Mouse (Mus musculus) hindbrain, embryonic 14.5 days (tissue): Measurements from ENCODE around the gene Pgf. TPM values are rescaled to one million over a fixed set of nuclear protein-coding genes. Genes with fewer than 3 reads are reported as not detected.
"Not testable (repeated sequence)": the region's sequence is repeated elsewhere in the genome, so short reads cannot be mapped to it uniquely, and the experiment has no call there.

Source experiments
- ATAC-seq: fragments of 200-750 bp; cut with Nextera tagmentation; 2 replicates; pipeline ENCODE4 v1.8.0; 2017; ENCODE audit warnings: moderate number of reproducible peaks, mild to moderate bottlenecking, moderate TSS enrichment, moderate library complexity; ENCODE audit not compliant: low FRiP score
- DNase-seq: peaks from one replicate; pipeline ENCODE4 v3.0.0-alpha.2; 2015; ENCODE audit warnings: low spot score
- H3K27ac ChIP-seq: fragments of 300-500 bp; sonication (generic); 2 replicates; pipeline ENCODE4 v1.5.1; 2014; ENCODE audit warnings: mild to moderate bottlenecking, moderate library complexity
- H3K27me3 ChIP-seq: fragments of 300-500 bp; sonication (generic); 2 replicates; pipeline ENCODE4 v1.6.1; 2014; ENCODE audit warnings: mild to moderate bottlenecking, low read length, mixed read lengths; ENCODE audit not compliant: control insufficient read depth, insufficient read depth
- H3K36me3 ChIP-seq: fragments of 300-500 bp; sonication (generic); replicated peaks from 2 replicates; pipeline ENCODE4 v1.6.1; 2014; ENCODE audit not compliant: control insufficient read depth, insufficient read depth
- H3K4me1 ChIP-seq: fragments of 300-500 bp; sonication (generic); replicated peaks from 2 replicates; pipeline ENCODE4 v1.6.1; 2014; ENCODE audit warnings: antibody characterized with exemption, low read length, mixed read lengths; ENCODE audit not compliant: control insufficient read depth, insufficient read depth
- H3K4me2 ChIP-seq: fragments of 300-500 bp; sonication (generic); replicated peaks from 2 replicates; pipeline ENCODE4 v1.6.1; 2014; ENCODE audit warnings: mild to moderate bottlenecking, moderate library complexity
- H3K4me3 ChIP-seq: fragments of 300-500 bp; sonication (generic); replicated peaks from 2 replicates; pipeline ENCODE4 v1.5.1; 2014; ENCODE audit warnings: mild to moderate bottlenecking, low read length
- H3K9ac ChIP-seq: fragments of 300-500 bp; sonication (generic); 2 replicates; pipeline ENCODE4 v1.6.1; 2014
- H3K9me3 ChIP-seq: fragments of 300-500 bp; sonication (generic); 2 replicates; pipeline ENCODE4 v1.6.1; 2016; ENCODE audit warnings: low read length; ENCODE audit not compliant: control insufficient read depth
- WGBS: fragments of 180-500 bp; shearing (Covaris S2); extraction: QIAGEN DNeasy Blood & Tissue Kit; methylation state at CpG from one replicate; pipeline ENCODE4 v1.1.7; 2014; 5-methylcytosine and 5-hydroxymethylcytosine counted together
- polyA plus RNA-seq: library from polyadenylated mRNA; unstranded; fragments of >200 nt; fragmentation: Nextera tagmentation; extraction: Ambion mirVana; gene quantifications from 2 replicates; pipeline ENCODE4 v1.2.1, GENCODE M21; 2014

The Pgf gene
- polyA plus RNA-seq, 1 experiment from 2014 or later: 8.3 TPM

GRCm38 (mm10) chr12:85153011-85153410 is 24.6 kb downstream of the Pgf start:
- Histone ChIP-seq H3K36me3 (peaks cover under 1% of the 10 kb centered on the region; the same call in 1 of the 2 replicates), H3K4me1 (peaks cover 14% of the 10 kb centered on the region), H3K27ac (no peak overlapping the region), H3K4me3 (no peak overlapping the region), H3K27me3 (no peaks in the 10 kb centered on the region), H3K9me3 (no peaks in the 10 kb centered on the region), H3K9ac (no peak overlapping the region), H3K4me2 (no peak overlapping the region)
- 86% methylated on average over 3 of the region's 3 CpGs for WGBS
- DNase-seq: no peak
- no peak for ATAC-seq

GRCm38 (mm10) chr12:85151002-85151774 is 26.4 kb downstream of the Pgf start, which contains the start of gene Rps6kl1:
Gene Rps6kl1 (minus strand): TSS chr12:85151264.
- Histone ChIP-seq H3K36me3 (peaks cover 15% of the 10 kb centered on the region), H3K27me3 (no peaks in the 10 kb centered on the region), H3K27ac (peak within 1 kb of the TSS; percentile 27; the same call in 1 of the 2 replicates), H3K4me1 (peaks cover 14% of the 10 kb centered on the region), H3K4me3 (peak within 1 kb of the TSS; percentile 46), H3K9ac (peak within 1 kb of the TSS; percentile 78), H3K9me3 (no peaks in the 10 kb centered on the region), H3K4me2 (peak within 1 kb of the TSS; percentile 73)
- ATAC-seq (peak; percentile 97), DNase-seq (peak; percentile 80)
- WGBS: 16% methylated on average over 27 of the region's 28 CpGs

DNA sequence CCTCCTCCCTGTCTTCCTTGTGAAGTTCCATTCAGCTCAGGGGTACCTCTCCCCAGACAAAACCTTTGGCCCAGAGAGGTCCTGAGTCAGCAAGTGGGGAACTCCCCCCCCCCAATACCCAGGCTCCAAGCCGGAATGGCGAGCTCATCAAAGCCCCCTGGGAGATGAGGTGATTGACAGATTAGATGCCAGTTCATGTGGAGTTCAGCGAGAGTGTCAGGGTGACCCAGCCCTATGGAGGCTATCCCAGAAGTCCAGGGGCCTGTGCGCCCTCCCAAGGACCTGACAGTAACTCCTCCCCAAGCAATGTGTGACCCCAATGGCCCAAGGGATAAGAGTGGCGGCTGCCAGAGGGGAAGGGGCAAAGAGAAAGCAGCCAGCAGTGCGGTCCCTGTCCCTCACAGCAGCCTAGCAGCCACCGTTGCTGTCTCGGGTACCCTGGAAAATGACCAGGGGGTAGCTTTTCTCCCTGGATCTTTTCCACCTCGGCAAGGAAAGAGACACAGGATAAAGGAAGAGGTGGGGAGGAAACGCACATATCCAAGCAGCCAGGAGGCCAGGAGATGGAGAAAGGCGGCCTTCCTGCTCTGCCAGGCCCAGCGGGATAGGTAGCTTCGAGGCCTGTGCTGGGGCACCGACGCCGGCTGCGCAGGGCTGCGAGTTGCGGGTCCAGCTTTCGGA is 27.1 kb downstream of the Pgf start:
- peak overlapping the region; percentile 73 for H3K4me2 ChIP-seq
- 3% methylated on average over 20 of the region's 20 CpGs for WGBS
- H3K36me3 ChIP-seq: peaks cover 15% of the 10 kb centered on the region
- no peaks in the 10 kb centered on the region for H3K9me3 ChIP-seq
- no peaks in the 10 kb centered on the region for H3K27me3 ChIP-seq
- no peak for ATAC-seq
- peak overlapping the region; percentile 27; the same call in 1 of the 2 replicates for H3K27ac ChIP-seq
- DNase-seq: no peak
- peak overlapping the region; percentile 46 for H3K4me3 ChIP-seq
- peaks cover 14% of the 10 kb centered on the region for H3K4me1 ChIP-seq
- H3K9ac ChIP-seq: peak overlapping the region; percentile 78

- no peaks in the 10 kb centered on the region for H3K27me3 ChIP-seq
- DNase-seq (no peak), ATAC-seq (no peak)
- H3K4me1 ChIP-seq: peaks cover 14% of the 10 kb centered on the region
- H3K9me3 ChIP-seq: no peaks in the 10 kb centered on the region
- no peak overlapping the region for H3K4me2 ChIP-seq
- H3K27ac ChIP-seq: no peak overlapping the region
- no peak overlapping the region for H3K9ac ChIP-seq
- H3K4me3 ChIP-seq: no peak overlapping the region
- 87% methylated on average over 9 of the region's 9 CpGs for WGBS
- peaks cover 15% of the 10 kb centered on the region for H3K36me3 ChIP-seq
These were observed 30.7 kb downstream of the Pgf start for GRCm38 (mm10) chr12:85146881-85147280.

GRCm38 (mm10) chr12:85146355-85146754 is 31.2 kb downstream of the Pgf start:
- Histone ChIP-seq H3K4me1 (peaks cover 14% of the 10 kb centered on the region), H3K9ac (no peak overlapping the region), H3K4me2 (no peak overlapping the region), H3K27ac (no peak overlapping the region), H3K9me3 (no peaks in the 10 kb centered on the region), H3K4me3 (no peak overlapping the region), H3K27me3 (no peaks in the 10 kb centered on the region), H3K36me3 (peaks cover 15% of the 10 kb centered on the region)
- 39% methylated on average over 9 of the region's 11 CpGs for WGBS
- no peak for DNase-seq
- ATAC-seq: no peak

GRCm38 (mm10) chr12:85145630-85146029 is 32.0 kb downstream of the Pgf start:
- peaks cover 12% of the 10 kb centered on the region for H3K4me1 ChIP-seq
- ATAC-seq (no peak; the same call in 1 of the 2 replicates), DNase-seq (no peak)
- WGBS: 59% methylated on average over 9 of the region's 9 CpGs
- H3K9me3 ChIP-seq: no peaks in the 10 kb centered on the region
- H3K36me3 ChIP-seq: peaks cover 15% of the 10 kb centered on the region
- no peak overlapping the region for H3K4me3 ChIP-seq
- no peak overlapping the region for H3K4me2 ChIP-seq
- no peak overlapping the region for H3K9ac ChIP-seq
- H3K27me3 ChIP-seq: no peaks in the 10 kb centered on the region
- no peak overlapping the region for H3K27ac ChIP-seq

GRCm38 (mm10) chr12:85144821-85145220 is 32.8 kb downstream of the Pgf start:
- Histone ChIP-seq H3K9me3 (no peaks in the 10 kb centered on the region), H3K27ac (no peak overlapping the region), H3K4me1 (peaks cover 4% of the 10 kb centered on the region), H3K27me3 (no peaks in the 10 kb centered on the region), H3K36me3 (peaks cover 15% of the 10 kb centered on the region), H3K9ac (no peak overlapping the region), H3K4me2 (no peak overlapping the region), H3K4me3 (no peak overlapping the region)
- DNase-seq: no peak
- WGBS: 88% methylated on average over 4 of the region's 4 CpGs
- no peak for ATAC-seq

GRCm38 (mm10) chr12:85144276-85144675 is 33.3 kb downstream of the Pgf start:
- ATAC-seq: not testable (repeated sequence)

GRCm38 (mm10) chr12:85142803-85143202 is 34.8 kb downstream of the Pgf start:
- 18% methylated on average over 4 of the region's 4 CpGs for WGBS
- no peak for ATAC-seq
- Histone ChIP-seq H3K4me3 (no peak overlapping the region), H3K36me3 (peaks cover 22% of the 10 kb centered on the region), H3K27ac (no peak overlapping the region), H3K9ac (no peak overlapping the region), H3K4me1 (no peaks in the 10 kb centered on the region), H3K9me3 (no peaks in the 10 kb centered on the region), H3K27me3 (no peaks in the 10 kb centered on the region), H3K4me2 (no peak overlapping the region)
- DNase-seq: peak; percentile 94

More at GRCm38 (mm10) chr12:85144276-85144675, 33.3 kb downstream of the Pgf start:
- not testable (repeated sequence) for DNase-seq, H3K27me3 ChIP-seq, H3K9me3 ChIP-seq, H3K4me3 ChIP-seq, H3K27ac ChIP-seq, H3K4me2 ChIP-seq, H3K4me1 ChIP-seq, H3K9ac ChIP-seq
- WGBS: 59% methylated on average over 2 of the region's 2 CpGs
- H3K36me3 ChIP-seq: peaks cover 18% of the 10 kb centered on the region
